Mouse (Mus musculus) monocyte, adult 2 months (primary cell): ENCODE results near the gene Mapk7.

Source experiments
- DNase-seq, 2 experiments: peaks; one replicate each; pipeline ENCODE4 v3.0.0; 2022; ENCODE audit warnings: low spot score in 2 of 2, low read depth in 1 of 2

Gene Mapk7

DNA sequence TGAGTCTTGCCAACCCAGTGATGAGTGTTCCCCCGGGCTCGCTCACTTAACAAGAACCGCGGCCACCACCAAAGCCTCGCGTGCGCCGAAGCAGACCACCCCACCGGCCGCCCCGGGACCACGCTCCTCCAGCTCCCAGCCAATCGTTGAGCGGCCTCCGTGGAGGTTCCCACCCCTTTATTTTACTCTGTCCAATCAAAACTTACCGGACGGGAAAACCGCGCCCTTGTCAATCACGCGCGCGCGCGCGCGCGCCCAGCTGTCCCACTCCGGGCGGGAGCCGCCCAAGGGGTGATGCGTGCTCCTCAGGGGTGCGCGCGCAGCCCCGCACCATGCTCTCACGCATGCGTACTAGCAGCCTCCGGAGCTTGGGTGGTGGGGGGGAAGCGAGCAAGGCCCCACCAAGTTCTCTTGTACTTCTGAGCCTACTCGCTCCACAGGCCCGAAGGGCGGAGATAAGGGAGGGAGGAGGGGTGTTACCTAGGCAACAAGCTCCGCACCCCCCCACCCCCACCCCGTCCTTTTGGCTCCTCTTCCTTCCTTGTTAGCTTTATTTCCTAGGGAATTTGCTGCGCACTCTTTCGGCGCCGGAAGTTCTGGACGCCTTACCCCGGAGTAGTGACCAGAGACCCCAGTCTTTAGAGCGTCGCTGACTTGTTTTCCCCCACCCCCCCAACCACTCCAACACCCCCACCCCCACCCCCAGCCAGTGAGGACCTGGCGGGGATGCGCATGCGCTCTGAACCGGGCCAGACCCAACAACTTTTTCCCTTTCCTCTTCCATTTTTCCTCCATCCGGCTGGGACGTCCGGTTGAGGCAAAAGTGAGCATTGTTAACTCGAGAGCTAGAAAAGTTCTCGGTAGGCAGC, at the start of gene Mapk7:
Gene Mapk7, minus strand, starts transcription at position 278 of the 869 bp plus-strand sequence.
- peak; percentile 89 to 90 for DNase-seq

DNA sequence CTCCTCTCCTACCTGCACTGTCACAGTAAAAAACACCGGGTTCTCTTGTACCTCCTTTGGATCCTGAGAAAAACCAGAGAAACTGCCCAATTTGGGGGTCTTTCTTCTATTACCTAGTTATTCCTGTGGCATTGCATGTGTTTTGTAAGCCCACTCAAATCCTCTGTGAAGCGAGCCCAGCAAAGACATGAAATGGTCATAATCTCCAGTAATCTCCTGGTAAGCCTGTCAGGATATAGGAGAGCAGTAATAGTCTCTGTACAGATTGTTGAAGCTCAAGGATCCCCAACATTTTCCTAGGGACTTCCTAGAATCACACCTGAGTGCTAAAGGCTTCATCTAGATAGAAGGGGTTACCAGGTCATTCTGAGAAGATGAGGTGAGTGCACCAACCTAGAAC, 46.9 kb upstream of the Mapk7 start:
- DNase-seq = no peak

DNA sequence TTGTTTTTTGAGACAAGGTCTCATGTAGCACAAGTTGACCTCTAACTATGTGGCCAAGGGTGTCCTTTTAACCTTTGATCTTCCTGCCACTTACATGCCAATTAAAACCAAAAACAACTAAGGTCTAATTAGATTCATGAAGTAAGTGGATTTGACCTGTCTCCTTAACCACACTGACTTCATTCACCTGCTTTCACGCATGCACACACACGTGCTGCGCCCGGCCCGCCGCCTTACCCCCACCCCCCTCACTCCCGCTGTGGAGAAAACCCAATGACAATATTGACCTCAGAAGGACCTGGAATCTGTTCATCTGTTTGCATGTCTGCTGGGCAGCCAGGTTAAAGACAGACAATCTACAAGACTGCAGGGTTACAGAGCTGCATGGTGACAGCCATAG, 46.4 kb upstream of the Mapk7 start:
- no peak for DNase-seq

DNA sequence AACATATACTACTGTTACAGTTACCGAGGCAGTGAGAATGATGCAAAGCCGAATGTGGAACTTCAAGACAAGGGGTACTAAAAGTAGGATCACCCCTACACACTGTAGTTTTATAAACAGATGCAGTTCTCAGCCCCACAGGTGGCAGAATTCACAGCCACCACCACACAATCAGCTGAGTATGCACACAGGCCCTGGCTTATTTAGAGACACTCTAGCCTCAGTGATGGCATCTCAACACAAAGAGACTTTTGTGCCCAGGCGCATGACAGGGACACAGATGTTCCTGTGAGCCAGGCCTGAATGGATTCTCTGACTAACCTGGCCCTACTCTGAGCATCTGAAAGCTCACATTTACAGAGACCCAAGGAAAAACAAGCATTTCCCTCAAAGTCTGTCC, 43.2 kb upstream of the Mapk7 start:
- DNase-seq = no peak

DNA sequence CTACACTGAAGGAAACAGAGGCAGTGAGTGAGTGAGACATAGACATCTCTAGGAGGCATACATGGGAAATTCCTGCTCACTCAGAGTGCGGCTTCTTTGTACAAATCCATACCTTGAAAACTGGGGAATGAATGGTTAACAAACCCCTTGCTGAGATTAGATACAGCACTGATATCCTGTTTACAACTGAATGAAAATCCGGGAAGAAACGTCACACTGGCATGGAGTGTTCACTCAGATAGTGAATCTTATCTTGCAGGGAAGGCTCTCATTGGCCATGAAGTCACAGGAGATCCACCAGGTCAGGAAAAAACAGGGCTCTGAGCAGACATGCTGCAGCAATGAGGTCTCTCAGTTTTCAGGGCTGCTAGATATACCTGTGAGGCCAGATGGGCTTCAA, 42.7 kb upstream of the Mapk7 start:
- DNase-seq = no peak

DNA sequence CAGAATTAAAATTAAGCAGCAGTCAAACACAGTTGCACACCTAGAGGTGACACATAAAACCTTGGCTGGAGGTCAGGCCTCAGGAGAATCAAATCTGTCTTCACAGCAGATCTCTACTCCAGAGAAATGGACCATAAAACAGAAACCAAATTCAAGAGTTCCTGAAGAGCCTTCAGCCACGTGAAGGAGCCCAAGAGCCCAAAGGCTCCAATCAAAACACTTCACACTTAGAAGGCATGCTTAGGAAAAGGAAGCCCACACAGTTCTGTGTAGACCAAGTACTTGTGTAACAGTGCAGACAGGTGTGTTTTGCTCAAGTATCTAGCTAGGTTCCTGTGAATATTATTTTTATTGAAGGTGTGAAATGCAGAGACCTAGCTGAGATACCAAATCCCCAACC, 41.3 kb upstream of the Mapk7 start:
- no peak for DNase-seq

DNA sequence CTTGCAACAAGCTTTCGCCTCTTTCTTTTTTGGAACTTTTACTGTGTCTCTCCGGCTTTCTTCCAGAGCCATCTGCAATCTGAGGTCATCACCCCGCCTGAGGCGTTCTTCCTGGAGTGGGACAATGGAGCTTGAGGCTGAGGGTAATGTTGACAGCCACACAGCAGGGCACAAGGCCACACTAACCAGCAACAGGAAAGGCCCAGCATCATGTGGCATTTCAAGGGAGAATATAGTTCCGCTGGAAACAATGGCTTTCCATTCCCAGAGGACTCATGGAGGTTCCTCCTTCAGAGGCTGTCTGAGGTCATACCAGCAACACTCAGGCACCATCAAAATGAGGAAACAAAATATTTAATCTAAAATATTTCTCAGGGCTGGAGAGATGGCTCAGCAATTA, 39.4 kb upstream of the Mapk7 start:
- DNase-seq = no peak

DNA sequence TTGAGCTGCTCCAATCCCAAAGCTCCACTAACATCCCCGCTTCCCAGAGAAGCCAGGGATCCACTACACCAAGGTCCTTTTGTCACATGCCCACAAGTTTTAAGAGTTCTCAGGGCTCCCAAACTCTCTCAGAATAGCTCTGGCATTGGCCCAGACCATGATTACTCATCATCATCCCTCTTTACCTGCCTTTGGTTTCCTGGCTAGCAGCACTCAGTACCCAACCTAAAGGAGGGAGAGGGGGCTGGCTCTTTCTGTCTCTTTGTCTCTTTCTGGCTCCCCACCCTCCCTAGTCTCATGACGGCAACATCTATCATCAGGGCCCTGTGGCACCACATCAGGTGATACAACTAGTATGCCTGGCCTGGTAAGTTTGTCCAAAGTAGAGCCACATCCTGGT, 38.6 kb upstream of the Mapk7 start:
- DNase-seq = no peak

DNA sequence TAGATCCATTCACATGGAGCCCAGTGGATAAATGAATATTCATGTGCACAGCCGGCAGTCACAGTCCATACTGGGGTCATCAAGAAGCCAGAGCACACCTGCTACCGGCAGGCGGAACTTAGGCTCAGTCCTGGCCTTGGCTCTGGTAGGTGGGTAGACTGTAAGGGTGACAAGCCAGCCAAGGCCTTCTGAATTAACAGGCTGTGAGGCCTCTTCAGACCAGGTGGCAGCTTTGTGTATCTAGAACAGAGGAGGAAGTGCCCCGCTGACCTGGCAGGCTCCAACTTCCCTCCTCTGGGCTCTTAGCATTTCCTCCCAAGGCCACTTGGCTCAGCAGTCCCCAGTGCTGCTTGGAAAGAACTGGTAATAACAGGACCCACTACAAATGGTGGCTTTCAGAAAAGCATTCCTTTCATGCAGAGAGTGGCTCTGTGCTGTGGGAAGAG, 35.1 kb upstream of the Mapk7 start:
- DNase-seq = no peak

DNA sequence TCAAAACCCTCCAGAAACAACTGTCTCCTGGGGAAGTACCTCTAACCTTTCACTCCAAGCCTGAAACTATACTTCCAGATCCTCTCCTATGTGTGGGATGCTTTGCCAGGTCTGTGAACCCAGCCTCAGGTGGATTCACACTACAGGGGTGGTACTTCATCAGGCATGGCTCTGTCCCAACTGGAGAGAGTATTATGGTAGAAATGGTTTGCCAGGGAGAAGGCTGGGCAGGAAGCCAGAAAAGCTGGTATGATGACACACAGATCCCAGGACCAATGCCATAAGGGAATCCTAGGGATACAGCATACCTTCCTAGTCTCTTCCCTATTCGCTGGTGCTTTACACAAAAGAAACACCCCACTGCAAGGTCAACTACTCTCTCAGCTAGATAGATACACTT, 32.7 kb upstream of the Mapk7 start:
- no peak for DNase-seq

DNA sequence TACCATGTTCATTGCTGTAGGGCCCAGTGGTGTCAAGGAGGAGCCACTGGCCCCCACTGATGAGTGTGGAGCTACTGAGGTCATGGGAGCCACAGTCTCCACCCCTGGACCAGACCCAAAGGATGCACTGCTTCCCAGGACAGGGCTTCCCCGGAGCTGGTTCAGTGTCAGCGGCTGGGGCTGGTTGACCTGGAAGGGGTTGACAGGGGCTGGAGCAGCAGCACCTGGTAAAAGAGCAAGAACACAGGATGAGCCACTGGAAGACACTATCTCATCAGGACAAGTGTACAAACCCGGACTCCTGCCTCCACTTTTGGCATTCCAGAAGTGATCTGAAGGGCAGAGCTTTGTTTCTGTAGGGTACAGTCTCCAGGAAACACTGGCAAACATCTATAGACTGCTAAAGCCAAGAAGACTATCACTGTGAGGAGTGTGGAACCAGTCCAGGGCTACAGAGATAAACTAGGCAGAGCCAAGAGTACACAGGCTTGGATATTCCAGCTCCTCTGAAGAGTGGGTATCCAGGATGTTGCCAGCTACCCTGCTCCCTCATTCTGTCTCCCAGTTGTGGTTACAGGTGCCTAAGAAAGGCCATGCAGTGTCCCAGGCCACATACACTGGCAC, 25.4 kb upstream of the Mapk7 start:
- no peak for DNase-seq

DNA sequence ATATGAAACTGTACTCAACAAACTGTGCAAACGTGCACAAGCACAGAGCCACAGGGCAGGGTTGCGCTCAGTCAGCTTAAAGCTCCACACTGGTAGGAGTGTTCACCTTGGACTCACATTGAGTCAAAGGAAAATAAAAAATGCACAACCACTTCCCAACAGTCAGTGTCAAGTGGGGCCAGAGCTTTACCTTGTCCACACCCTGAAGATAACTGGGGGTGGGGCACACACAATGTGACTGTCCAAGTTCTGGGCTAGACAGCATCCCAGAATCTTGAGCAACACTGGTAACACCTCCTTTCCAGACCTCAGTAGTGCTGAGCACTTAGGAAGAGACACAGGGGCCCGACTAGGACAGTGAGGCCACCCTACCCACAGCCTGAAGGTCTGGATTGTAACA, 24.7 kb upstream of the Mapk7 start:
- DNase-seq = no peak

DNA sequence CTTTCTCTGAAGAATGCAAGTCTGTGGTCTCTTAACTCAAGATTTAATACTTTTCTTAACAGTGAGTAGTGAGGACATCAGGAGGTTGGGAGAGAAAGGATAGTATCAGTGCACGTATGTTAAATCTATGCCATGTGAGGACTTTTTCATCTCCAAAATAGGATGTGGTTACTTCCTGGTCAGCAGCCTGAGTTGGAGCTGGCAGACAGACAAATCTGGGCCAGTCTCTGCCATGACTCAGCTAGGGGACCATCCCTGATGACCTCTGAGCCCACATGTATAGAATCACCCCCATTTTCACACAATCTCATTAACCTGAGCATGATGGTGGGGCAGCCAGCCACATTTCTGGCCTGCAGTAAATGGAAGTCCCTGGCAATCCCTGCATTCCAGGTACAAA, 23.8 kb upstream of the Mapk7 start:
- no peak for DNase-seq

DNA sequence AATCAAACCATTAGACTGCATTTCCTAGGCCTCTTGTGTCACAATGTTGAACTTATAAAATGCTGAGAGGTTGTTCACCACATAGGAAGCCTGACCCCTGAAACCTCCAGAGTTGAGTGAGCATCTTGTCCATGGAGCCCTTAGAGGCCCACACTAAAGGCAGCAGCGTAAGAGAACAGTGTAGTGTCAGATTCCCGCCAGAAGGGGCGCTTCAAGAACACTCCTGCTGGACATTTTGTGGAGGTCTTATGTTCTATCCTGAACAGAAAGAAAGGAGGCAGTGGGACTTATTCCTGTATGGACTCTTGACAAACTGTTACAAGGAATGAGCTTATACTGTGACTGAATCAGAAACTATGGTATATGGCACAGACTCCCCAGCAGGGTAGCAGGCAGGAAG, 20.7 kb upstream of the Mapk7 start:
- no peak for DNase-seq

DNA sequence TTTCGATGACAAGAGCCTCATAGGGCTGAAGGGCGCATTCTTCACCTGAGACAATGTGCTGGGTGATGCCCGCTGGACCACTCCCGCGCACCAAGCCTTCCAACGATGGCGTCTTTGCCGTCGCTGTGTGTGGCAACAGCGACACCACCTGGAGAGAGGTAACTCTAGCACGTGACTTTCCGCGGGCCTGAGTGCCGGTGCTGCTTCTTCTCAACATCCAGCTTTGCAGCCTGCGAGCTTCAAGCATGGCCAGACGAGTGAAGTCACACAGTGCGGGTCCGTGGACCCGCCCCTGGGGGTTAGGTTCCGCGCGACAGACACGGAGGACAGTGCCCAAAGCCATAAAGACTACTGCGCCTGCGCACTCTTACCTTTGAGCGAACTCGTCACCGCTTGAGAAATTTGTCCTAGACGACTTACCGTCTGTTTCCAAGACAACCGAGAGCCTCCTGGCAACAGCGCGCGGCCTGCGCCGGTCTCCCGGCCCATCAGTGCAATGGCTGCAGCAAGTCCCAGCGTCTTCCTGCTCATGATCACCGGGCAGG, 10.6 kb upstream of the Mapk7 start, which contains the start of gene B9d1:
Gene B9d1, plus strand, starts transcription at position 432 of the 545 bp plus-strand sequence.
- DNase-seq = peak; percentile 76 to 91

DNA sequence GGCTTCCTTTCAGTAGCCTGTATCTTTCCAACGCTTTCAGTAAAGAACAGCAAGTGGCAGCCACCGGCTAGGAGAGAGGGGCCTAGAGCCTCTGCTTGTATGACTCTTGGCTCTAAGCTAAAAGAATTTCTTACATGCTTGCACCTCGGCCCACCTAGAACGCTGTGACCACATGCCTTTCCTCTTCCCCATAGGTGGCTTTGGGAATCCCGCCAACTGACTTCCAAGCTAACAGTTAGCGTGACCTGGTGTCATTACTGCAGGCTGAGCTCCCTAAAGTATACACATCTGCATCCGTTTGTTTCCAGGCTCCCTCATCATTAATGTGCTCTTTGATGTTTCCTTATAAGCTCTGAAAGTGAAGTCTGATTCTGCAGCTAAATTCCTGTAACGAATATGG, 9.7 kb upstream of the Mapk7 start:
- DNase-seq = no peak

DNA sequence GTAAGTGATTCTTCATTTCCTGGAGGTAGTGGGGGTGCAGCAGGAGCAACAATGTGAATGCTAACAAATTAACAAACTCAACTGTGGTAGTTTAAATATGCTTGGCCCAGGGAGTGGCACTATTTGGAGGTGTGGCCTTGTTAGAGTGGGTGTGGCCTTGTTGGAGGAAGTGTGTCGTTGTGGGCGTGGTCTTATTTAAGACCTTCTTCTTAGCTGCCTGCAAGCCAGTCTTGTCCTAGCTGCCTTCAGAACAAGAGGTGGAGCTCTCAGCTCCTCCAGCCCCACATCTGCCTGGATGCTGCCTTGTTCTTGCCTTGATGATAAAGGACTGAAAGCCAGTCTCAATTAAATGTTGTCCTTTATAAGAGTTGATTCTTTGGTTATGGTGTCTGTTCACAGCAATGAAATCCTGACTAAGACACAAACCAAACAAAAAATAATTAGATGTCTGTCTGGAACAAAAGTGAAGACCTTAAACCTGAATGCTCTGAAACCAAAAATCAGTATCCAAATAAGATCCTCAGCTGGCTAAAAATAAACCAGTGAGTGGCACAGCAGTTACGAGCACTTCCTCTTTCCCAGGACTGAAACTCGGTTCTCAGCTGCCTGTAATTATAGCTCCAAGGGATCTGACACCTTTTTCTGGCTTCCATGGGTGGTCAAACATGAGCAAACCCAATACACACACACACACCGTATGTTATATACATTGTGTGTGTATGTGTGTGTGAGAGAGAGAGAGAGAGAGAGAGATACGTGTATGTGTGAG, 4.7 kb upstream of the Mapk7 start:
- DNase-seq = peak in 1 of 2 experiments; percentile 21

DNA sequence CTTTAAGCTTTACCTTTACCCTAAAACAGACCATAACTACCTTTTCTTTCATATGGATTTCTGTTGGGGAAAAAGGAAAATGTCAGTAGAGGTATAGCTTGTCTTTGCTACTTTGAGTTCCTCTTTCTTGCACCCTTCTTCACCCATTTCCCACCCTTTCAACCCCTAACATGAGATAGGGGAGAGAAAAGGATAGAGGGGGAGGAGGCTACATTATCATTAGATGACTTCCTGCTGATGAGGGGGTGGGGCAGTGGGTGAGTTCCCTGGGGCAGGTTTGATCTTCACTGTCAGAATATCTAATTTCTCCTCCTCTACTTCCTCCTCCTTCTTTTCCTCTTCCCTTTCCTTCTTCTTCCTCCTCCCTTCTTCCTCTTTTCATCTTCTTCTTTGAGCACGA, 3.3 kb upstream of the Mapk7 start:
- no peak for DNase-seq

DNA sequence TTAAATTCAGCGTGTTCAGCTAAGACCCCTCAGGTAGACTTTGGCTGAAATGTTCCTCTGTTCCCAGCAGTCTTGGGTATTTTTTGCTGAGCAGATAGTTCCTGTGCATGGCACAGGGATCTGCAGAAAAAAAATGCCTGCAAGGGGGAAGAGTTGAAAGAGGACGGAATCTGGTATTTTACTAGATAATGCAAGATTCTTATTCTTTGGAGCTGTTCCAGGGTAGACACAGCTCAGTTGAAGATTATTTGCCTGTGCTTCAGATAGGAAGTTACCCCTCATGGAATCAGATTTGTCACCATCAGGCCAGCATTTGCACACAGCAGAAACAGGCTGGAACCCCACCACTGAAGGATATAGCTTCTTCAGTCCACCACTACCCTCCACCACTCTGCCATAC, 1.3 kb upstream of the Mapk7 start:
- DNase-seq = no peak

DNA sequence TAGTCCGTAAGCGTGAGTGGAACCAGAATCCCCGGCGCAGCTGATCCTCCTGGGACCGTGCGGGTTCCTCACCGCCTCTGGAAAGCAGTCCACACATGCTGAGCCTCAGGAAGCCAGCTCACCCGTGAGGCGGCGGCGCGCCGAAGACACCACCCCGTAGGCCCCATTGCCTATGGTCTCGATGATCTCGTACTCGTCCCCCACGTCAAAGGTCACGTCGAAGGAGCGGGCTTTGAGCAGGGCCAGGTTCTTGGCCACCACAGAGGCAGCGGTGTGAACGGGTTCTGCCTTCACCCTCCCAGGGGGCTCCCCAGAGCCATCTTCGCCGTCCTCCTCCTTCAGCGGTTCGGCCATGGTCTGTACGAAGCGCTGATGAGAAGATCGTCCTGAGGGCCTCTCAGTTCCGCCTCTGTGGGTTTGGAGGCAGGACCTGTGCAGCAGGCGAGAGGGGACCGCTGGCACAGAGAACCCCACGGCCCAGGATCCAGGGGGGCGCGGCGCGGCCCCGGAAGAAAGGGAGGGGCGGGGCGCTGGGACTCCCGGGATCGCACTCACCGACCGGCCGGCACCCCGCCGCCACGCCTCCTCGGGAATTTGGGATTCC, 579 bp downstream of the Mapk7 start:
- peak; percentile 16 to 47 for DNase-seq

DNA sequence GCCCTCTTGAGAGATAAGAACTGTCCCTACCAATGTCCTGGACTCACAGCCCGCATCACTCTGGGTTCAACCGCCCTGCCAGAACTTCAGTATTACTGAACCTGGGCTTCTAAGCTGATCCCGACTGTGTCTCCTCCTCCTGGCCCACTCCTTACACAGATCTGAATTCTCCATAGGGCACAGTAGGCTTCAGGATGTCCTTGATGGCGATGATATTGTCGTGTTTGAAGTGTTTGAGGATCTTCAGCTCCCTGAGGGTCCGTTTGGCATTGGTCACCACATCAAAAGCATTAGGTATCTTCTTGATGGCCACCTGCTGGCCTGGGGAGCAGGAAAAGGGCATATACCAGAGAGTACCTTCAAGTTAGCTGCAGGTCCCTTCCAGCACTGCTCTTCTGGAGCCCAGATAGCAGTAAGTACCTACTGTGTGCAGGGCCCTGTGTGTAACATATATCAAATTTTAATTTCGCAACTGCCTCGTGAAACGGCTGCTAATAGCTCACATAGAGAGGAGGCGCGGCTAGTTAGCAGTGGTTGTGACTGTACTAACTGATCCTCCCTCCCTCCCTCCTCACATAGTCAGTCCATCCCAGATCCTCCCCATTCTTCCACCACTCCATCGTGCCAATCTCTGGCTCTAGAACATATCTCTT, 1.3 kb downstream of the Mapk7 start:
- no peak for DNase-seq
